Mouse (Mus musculus) CD4-positive, CD25-positive, alpha-beta regulatory T cell, adult 9 weeks (primary cell): ENCODE measurements around the gene Dnajc8. TPM values are rescaled to one million over a fixed set of nuclear protein-coding genes. Genes with fewer than 3 reads are reported as not detected.

Experiments used
- polyA plus RNA-seq: library from polyadenylated mRNA; unstranded; fragments of 100-300 nt; shearing (Covaris generic); gene quantifications from one replicate; pipeline ENCODE4 v1.2.1, GENCODE M21; 2017

Dnajc8 gene
- polyA plus RNA-seq: 253 TPM

GRCm38 (mm10) chr4:132535406-132536121 is at the start of gene Dnajc8:
Gene Dnajc8 (plus strand): TSS chr4:132535550.

GRCm38 (mm10) chr4:132510352-132510798 is 25.0 kb upstream of the Dnajc8 start, which contains the start of gene Sesn2:
Gene Sesn2 (minus strand): TSS chr4:132510501.

GRCm38 (mm10) chr4:132532981-132533916 is 2.1 kb upstream of the Dnajc8 start, which contains the start of gene Atpif1:
Gene Atpif1 (minus strand): TSS chr4:132533659.

GRCm38 (mm10) chr4:132563965-132564364 is 28.6 kb downstream of the Dnajc8 start, which contains the start of gene Ptafr:
Gene Ptafr (plus strand): TSS chr4:132564067.

Other genes with a start within 250 kb of the Dnajc8 start
- gene Rab42, start 232.2 kb upstream of the Dnajc8 start, polyA plus RNA-seq: 0.74 TPM
- 35.4 TPM for gene Trnau1ap, start 206.0 kb upstream of the Dnajc8 start, polyA plus RNA-seq
- 32.7 TPM for gene Rcc1, start 181.9 kb upstream of the Dnajc8 start, polyA plus RNA-seq
- gene Phactr4, start 113.1 kb upstream of the Dnajc8 start, polyA plus RNA-seq: 4.5 TPM
- gene Med18, start 71.6 kb upstream of the Dnajc8 start, polyA plus RNA-seq: 30.4 TPM
- 9.8 TPM for gene Sesn2, start 25.0 kb upstream of the Dnajc8 start, polyA plus RNA-seq
- gene Atpif1, start 1.9 kb upstream of the Dnajc8 start, polyA plus RNA-seq: 231 TPM
- 0.58 TPM for gene Ptafr, start 28.5 kb downstream of the Dnajc8 start, polyA plus RNA-seq
- gene Eya3, start 103.4 kb downstream of the Dnajc8 start, polyA plus RNA-seq: 40.7 TPM
- 9.6 TPM for gene Xkr8, start 197.0 kb downstream of the Dnajc8 start, polyA plus RNA-seq
- 1.5 TPM for gene Smpdl3b, start 221.7 kb downstream of the Dnajc8 start, polyA plus RNA-seq
- 76.1 TPM for gene Rpa2, start 232.8 kb downstream of the Dnajc8 start, polyA plus RNA-seq